Mouse (Mus musculus) frontal cortex, postnatal 36 days (tissue): ENCODE measurements at regions not wholly inside any gene's neighbourhood (a gene's known extent, or its start where the extent isn't known, plus 50 kb on each side); places are given as distances from the start of the nearest gene placed in this dataset.
A peak's percentile ranks its signal among the peaks of the same experiment; 100 is the strongest.

Experiments
- DNase-seq, 2 experiments: peaks; one replicate each; pipeline ENCODE4 v3.0.0; 2022; ENCODE audit warnings: low spot score in 2 of 2

DNA sequence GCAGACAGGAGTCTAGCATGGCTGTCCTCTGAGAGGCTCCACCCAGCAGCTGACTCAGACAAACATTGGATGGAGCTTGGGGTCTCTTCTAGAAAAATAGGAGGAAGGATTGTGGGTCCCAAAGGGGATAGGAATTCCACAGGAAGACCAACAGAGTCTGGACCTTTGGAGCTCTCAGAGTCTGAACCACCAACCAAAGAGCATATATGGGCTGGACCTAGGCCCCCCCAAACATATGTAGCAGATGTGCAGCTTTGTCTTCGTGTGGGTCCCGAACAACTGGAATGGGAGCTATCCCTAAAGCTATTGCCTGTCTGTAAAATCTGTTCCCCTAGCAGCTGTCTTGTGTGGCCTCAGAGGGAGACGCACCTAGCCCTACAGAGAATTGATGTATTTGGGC, 50.1 kb upstream of the Cpm start:
- no peak for DNase-seq

DNA sequence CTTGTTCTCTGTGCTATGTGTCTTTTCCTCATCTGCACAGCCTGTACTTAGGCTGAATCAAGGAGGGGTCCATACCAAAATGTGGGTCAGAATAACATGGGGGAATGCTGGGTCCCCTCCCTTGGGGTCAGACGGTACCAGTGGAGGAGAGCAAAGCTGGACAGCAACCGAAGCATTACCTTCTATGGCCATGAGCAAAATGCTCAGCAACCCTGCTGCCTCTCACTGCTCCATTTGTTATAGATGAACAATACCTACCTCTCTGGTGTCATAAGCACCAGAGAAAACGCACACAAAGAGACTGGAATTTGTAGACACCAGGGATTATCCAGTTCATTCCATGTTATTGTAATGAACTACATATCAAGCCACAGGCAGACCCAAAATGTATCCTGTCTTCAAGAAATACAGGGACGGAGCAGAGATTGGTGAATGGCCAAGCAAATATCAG, 50.6 kb upstream of the Cpm start:
- DNase-seq: no peak

GRCm38 (mm10) chr10:117577970-117578695, 51.2 kb upstream of the Cpm start:
- DNase-seq: no peak

DNA sequence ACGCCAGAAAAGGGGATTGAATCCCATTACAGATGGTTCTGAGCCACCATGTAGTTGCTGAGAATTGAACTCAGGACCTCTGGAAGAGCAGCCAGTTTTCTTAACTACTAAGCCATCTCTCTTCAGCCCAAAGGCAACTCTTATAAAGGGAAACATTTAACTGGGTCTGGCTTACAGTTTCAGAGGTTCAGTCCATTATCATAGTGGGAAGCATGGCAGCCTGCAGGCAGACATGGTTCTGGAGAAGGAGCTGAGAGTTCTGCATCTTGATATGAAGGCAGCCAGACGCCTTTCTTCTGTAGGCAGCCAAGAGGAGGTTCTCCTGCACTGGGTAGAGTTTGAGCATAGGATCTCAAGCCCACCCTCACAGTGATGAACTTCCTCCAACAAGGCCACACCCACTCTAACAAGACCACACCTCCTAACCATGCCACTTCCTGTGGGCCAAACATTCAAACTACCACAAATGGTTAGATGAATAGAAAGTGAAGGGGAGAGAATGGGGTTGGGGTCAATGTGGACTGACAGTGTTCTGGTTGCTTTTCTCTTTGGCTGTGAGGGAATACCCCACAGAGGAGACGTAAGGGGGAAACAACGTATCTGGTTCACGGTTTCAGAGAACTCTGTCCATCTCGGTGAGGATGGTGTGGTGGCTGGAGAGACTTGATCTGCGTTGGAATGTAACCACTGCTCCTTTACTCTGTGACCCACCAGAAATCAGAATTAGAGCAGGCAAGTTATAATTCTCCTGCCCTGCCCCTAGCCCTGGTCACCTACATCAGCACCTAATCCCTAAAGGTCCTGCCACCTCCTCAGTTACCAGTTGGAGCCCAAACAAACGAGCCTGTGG, 52.2 kb upstream of the Cpm start:
- DNase-seq: no peak

DNA sequence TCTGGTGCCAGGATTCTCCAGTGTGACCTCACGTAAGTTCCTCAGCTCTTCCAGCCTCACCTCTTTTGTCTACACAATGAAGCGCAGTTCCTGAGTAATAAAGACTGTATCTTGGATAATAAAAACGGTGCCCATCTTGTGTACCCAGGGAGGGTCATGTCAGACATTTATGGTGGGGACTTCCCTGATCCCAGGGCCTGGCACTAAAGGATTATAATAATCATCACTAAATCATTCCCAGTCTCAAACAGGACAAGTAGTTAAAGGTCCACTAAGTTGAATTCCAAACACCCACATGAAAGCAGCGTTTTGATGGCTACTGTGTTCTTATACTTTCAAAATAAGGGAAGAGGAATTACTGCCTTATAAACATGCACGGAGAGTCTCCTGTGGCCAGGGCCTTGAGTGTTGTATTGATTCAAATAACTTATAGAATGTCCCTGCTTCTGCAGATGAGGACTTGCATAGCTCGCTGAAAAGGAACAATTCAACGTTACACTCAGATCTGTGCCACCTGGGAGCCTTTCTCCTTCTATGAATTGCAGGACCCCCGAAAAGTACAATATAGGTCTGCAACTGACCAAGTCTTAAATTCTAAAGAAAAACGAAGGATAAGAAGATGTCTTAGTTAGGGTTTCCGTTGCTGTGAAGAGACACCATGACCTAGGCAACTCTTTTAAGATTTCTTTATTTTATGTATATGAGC, 53.0 kb upstream of the Cpm start:
- DNase-seq: no peak

- DNase-seq: no peak
Observed at GRCm38 (mm10) chr10:117575404-117576153, 53.7 kb upstream of the Cpm start.

DNA sequence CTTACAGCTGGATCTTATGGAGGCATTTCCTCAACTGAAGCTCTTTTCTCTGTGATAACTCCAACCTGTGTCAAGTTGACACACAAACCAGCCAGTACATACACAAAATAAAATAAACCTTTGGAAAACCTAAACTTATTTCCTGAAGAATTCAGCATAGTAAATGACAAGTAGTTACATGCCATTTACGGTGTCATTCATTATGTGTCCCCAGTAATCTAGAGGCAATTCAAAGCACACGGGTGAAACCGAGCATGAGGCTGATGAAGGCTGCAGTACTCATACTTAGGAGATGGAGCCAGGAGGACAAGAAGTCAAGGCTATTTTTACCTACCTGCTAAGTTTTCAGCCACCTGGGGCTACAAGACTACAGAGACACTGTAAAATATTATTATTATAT, 54.4 kb upstream of the Cpm start:
- DNase-seq: no peak

GRCm38 (mm10) chr10:117574056-117574727, 55.1 kb upstream of the Cpm start:
- DNase-seq: no peak

- no peak for DNase-seq
Observed at GRCm38 (mm10) chr10:117573596-117573850, 55.8 kb upstream of the Cpm start.

GRCm38 (mm10) chr10:117572746-117573595, 56.3 kb upstream of the Cpm start:
- no peak for DNase-seq

DNA sequence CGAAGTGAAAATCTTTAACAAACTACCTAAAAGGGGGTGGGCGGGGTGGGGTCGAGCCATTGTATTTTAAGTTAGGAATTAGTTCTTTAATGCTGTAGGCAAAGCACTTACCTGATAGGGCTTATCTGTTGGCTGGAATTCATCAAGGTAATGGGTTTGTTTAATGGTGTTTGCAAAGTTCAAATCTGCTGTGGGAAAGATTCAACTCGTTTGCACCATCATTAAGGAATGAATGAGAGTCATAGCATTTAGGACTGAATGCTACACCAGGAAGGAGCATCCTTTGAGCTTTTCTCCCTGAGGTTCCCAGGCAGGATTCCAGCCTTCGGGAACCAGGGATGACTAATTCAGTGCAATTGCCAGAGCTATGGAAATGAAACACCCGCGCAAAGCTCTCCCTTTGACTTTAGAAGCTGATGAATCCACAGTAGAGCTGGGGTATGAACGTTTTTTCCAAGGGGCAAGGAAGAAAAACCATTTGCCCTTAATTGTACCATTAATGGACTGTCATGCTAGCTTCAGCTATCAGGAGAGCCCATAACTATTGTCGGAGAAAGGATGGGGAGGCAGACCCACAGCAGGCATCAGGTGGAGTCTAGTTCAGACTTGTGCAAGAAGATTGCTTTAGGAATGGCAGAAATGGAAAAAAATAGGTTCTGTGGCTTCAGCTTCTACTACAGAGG, 57.3 kb upstream of the Cpm start:
- peak; percentile 38 to 49 for DNase-seq

GRCm38 (mm10) chr10:117570971-117571861, 58.1 kb upstream of the Cpm start:
- DNase-seq: peak; percentile 35 to 43

DNA sequence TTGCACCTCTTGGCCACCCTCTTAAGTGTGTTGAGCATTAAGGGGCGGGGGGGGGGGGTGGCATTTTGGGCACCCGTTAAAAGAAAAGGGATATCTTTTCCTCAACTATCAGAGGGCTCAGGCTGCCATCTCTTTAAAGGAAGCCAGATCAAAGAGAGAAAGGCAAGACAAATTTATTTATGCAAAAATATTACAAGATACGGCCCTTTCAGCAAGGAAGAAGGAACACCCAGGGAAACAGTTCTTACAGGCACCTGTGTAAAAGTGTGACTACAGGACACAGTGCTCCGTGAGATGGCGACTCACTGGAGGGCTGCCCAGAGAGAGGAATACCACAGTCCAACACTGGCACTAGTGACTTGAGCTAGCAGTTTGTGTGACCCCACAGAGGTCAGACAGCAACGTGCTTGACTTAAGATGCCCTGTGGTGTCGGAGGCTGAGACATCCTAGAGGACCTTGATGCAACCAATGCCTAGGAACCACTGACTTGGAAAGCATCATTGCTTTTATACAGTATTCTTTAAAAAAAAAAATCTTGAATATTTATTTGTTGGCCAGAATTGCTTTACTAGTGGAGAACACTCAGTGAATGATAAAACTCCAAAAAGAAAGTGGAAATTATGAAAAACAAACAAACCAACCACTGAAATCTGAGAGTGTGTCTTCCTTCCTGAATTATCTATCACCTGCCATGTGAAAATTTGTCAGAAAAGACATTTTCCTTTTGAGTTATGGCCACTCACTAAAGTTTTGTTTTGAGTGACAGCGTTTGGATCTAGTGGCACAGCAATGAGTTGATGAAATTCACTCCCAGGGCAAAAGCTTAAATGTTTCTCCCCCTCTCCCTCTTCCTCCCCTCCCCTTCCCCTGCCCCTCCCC, 59.0 kb upstream of the Cpm start:
- DNase-seq: no peak

GRCm38 (mm10) chr10:117569301-117570079, 59.8 kb upstream of the Cpm start:
- no peak for DNase-seq

DNA sequence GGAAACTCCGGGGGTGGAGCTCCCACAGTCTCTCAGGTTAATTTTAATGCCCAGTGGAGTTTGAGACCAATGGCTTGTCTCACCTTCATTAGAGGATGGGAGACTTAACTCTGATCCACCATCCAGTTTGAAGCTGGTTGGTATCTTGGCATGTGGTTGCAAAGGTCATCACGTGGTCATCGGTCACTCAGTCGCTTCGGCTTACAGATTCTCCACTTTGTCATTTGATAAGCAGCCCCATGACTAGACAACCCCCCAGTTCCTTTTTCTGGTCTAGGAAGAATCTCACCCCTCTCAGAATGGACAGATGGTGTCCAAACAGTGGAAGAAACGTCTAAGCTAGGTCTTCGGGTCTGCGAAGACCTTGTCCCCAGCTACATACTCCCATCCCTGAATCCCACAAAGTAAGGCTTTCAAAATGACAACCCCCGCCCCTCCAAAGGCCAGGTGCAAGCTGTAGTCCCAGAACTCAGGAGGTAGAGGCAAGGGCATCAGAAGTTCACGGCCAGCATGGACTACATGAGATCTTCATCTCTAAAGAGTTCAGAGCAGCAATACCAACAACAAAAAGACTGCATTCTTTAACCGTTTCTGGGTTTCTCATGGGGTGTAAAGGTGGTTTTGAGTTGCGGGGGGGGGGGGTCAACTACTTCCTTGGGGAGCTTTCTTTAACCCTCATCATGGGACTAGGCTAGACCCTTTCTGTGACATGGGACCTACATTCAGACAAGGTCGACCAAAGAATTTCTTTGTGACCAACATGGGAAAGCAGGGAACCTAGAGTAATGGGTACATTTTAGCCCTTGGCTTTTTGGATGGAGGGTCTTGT, 60.6 kb upstream of the Cpm start:
- no peak for DNase-seq

DNA sequence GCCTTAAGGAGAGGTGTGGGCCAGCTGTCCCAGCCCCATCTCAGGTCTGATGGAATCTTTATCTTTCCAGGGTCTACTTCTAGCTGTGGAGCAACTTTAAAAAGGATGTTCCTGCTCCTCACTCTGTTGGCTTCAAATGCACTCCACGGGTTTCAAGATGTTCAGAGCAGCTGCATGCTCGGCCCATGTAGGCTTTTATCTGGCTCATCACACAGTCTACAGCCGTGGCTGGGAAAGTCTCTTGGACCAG, 61.2 kb upstream of the Cpm start:
- DNase-seq: no peak
